Mouse (Mus musculus): ENCODE data around the gene Grhl1. TPM values are rescaled to one million over a fixed set of nuclear protein-coding genes. Genes with fewer than 3 reads are reported as not detected.
"Not testable (repeated sequence)": the region's sequence is repeated elsewhere in the genome, so short reads cannot be mapped to it uniquely, and the experiment has no call there.

Grhl1 gene
- polyA plus RNA-seq (2012; fragmentation: generic; extraction: Trizol) = 0.41 TPM

GRCm38 (mm10) chr12:24571523-24572392, at the start of gene Grhl1:
TSS of gene Grhl1 (plus strand) at chr12:24572283.
- Histone ChIP-seq H3K27me3 (ENCODE audit: control insufficient read depth, insufficient read depth, insufficient read length) (no peaks in the 10 kb centered on the region), H3K4me2 (ENCODE audit: low read depth) (peak within 1 kb of the TSS; percentile 88), H3K4me3 (peak within 1 kb of the TSS; percentile 23), H3K79me2 (ENCODE audit: control insufficient read depth, insufficient read depth) (no peaks in the 10 kb centered on the region), H3ac (ENCODE audit: control insufficient read depth, insufficient read length) (peak within 1 kb of the TSS; percentile 7), H3K36me3 (ENCODE audit: control insufficient read depth, insufficient read depth) (no peaks in the 10 kb centered on the region)
- TF ChIP-seq USF1 (IDR thresholded peaks at IDR 0.05; ENCODE audit: low read depth) (no peak), POLR2A (IDR thresholded peaks at IDR 0.05; ENCODE audit: insufficient read length, low read depth) (no peak), POLR2AphosphoS2 (IDR thresholded peaks at IDR 0.05; ENCODE audit: insufficient read length, low read depth) (no peak), TCF3 (IDR thresholded peaks at IDR 0.05; ENCODE audit: insufficient read length, low read depth) (no peak), MAX (IDR thresholded peaks at IDR 0.05; ENCODE audit: low read depth) (no peak)

- TF ChIP-seq MYOD1 (IDR thresholded peaks at IDR 0.05; ENCODE audit: control insufficient read depth in 1 of 3, insufficient read length in 2 of 3, low read depth in 2 of 3) = peak in 1 of 3 experiments; percentile 13
- TF ChIP-seq USF1 (IDR thresholded peaks at IDR 0.05; ENCODE audit: low read depth) = peak; percentile 42
- H3K4me3 ChIP-seq; H3ac ChIP-seq (ENCODE audit: control insufficient read depth, insufficient read length); H3K79me2 ChIP-seq (ENCODE audit: control insufficient read depth, insufficient read depth); H3K27me3 ChIP-seq (ENCODE audit: control insufficient read depth, insufficient read depth, insufficient read length); H3K4me2 ChIP-seq (ENCODE audit: low read depth); H3K36me3 ChIP-seq (ENCODE audit: control insufficient read depth, insufficient read depth): not testable (repeated sequence)
Measured at GRCm38 (mm10) chr12:24525065-24525464, 47.0 kb upstream of the Grhl1 start.

DNA sequence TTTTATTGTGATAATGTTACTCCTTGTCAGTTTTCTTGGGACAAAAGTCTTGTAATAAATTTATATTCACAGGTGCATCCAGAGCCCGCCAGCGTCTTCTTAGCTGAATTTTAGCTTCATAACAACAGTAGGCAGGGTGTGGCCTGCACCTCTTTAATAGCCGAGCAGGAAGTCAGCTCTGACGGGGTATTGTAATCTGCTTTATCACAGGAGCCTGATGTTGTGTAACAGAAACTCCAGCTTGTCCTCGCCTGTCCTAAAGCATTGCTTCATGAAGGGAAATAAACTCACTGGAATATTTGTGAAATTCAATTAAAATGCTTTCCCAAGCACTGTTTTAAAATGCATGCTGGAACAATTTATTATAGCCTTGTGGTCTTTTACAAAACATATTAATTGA, 35.7 kb upstream of the Grhl1 start:
- no peaks in the 10 kb centered on the region for H3K79me2 ChIP-seq (ENCODE audit: control insufficient read depth, insufficient read depth)
- H3K4me2 ChIP-seq (ENCODE audit: low read depth) = no peak overlapping the region
- TF ChIP-seq MYOD1 (IDR thresholded peaks at IDR 0.05; ENCODE audit: control insufficient read depth in 1 of 3, insufficient read length in 2 of 3, low read depth in 2 of 3) (no peak), MAX (IDR thresholded peaks at IDR 0.05; ENCODE audit: low read depth) (no peak), SRF (IDR thresholded peaks at IDR 0.05; ENCODE audit: control insufficient read depth, insufficient read length, low read depth) (no peak), CEBPB (IDR thresholded peaks at IDR 0.05; ENCODE audit: insufficient read depth, poor library complexity, severe bottlenecking) (no peak), POLR2AphosphoS2 (IDR thresholded peaks at IDR 0.05; ENCODE audit: insufficient read length, low read depth) (no peak), REST (IDR thresholded peaks at IDR 0.05; ENCODE audit: insufficient read depth, insufficient read length) (no peak), TCF12 (IDR thresholded peaks at IDR 0.05; ENCODE audit: insufficient read depth, poor library complexity, severe bottlenecking) (no peak), TCF3 (IDR thresholded peaks at IDR 0.05; ENCODE audit: insufficient read length, low read depth) (no peak), POLR2A (IDR thresholded peaks at IDR 0.05; ENCODE audit: insufficient read length, low read depth) (no peak), E2F4 (IDR thresholded peaks at IDR 0.05; ENCODE audit: insufficient read depth) (no peak), MYOG (IDR thresholded peaks at IDR 0.05; ENCODE audit: control insufficient read depth in 1 of 3, insufficient read depth in 1 of 3, insufficient read length in 2 of 3, low read depth in 2 of 3) (no peak), USF1 (IDR thresholded peaks at IDR 0.05; ENCODE audit: low read depth) (no peak)
- no peak overlapping the region for H3K4me3 ChIP-seq
- no peaks in the 10 kb centered on the region for H3K36me3 ChIP-seq (ENCODE audit: control insufficient read depth, insufficient read depth)
- H3K27me3 ChIP-seq (ENCODE audit: control insufficient read depth, insufficient read depth, insufficient read length) = no peaks in the 10 kb centered on the region
- no peak overlapping the region for H3ac ChIP-seq (ENCODE audit: control insufficient read depth, insufficient read length)

- Histone ChIP-seq H3K36me3 (ENCODE audit: control insufficient read depth, insufficient read depth) (no peaks in the 10 kb centered on the region), H3K4me2 (ENCODE audit: low read depth) (no peak overlapping the region), H3K79me2 (ENCODE audit: control insufficient read depth, insufficient read depth) (no peaks in the 10 kb centered on the region), H3ac (ENCODE audit: control insufficient read depth, insufficient read length) (no peak overlapping the region), H3K27me3 (ENCODE audit: control insufficient read depth, insufficient read depth, insufficient read length) (no peaks in the 10 kb centered on the region), H3K4me3 (no peak overlapping the region)
- TF ChIP-seq MYOD1 (IDR thresholded peaks at IDR 0.05; ENCODE audit: control insufficient read depth in 1 of 3, insufficient read length in 2 of 3, low read depth in 2 of 3) = no peak
- no peak for TF ChIP-seq SRF (IDR thresholded peaks at IDR 0.05; ENCODE audit: control insufficient read depth, insufficient read length, low read depth)
- no peak for TF ChIP-seq REST (IDR thresholded peaks at IDR 0.05; ENCODE audit: insufficient read depth, insufficient read length)
- TF ChIP-seq POLR2AphosphoS2 (IDR thresholded peaks at IDR 0.05; ENCODE audit: insufficient read length, low read depth) = no peak
- no peak for TF ChIP-seq TCF12 (IDR thresholded peaks at IDR 0.05; ENCODE audit: insufficient read depth, poor library complexity, severe bottlenecking)
- TF ChIP-seq POLR2A (IDR thresholded peaks at IDR 0.05; ENCODE audit: insufficient read length, low read depth) = no peak
- no peak for TF ChIP-seq E2F4 (IDR thresholded peaks at IDR 0.05; ENCODE audit: insufficient read depth)
- TF ChIP-seq MYOG (IDR thresholded peaks at IDR 0.05; ENCODE audit: control insufficient read depth in 1 of 3, insufficient read depth in 1 of 3, insufficient read length in 2 of 3, low read depth in 2 of 3) = no peak
- no peak for TF ChIP-seq TCF3 (IDR thresholded peaks at IDR 0.05; ENCODE audit: insufficient read length, low read depth)
- TF ChIP-seq MAX (IDR thresholded peaks at IDR 0.05; ENCODE audit: low read depth) = no peak
- no peak for TF ChIP-seq CEBPB (IDR thresholded peaks at IDR 0.05; ENCODE audit: insufficient read depth, poor library complexity, severe bottlenecking)
- no peak for TF ChIP-seq USF1 (IDR thresholded peaks at IDR 0.05; ENCODE audit: low read depth)
Measured at GRCm38 (mm10) chr12:24537201-24537600, 34.9 kb upstream of the Grhl1 start.

DNA sequence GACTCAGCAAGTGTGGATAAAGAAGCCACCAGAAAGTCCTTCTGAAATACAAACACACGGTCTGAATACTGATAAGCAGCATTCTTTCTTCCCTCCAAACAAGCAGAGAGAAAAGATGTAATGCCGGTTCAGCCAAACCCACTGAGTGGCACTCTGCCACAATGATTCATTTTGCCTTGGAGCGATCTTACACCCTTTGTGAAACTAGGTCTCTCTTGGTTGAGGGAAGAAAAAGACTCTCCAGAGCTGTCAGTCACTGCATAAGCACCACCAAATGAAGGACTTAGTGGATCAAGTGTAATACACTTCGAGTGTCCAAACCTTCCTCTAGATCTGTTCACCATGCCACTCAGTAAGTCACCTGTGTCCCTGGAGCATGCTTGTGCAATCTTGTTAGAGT, 34.1 kb upstream of the Grhl1 start:
- Histone ChIP-seq H3K79me2 (ENCODE audit: control insufficient read depth, insufficient read depth) (no peaks in the 10 kb centered on the region), H3ac (ENCODE audit: control insufficient read depth, insufficient read length) (no peak overlapping the region), H3K27me3 (ENCODE audit: control insufficient read depth, insufficient read depth, insufficient read length) (no peaks in the 10 kb centered on the region), H3K4me2 (ENCODE audit: low read depth) (no peak overlapping the region), H3K36me3 (ENCODE audit: control insufficient read depth, insufficient read depth) (no peaks in the 10 kb centered on the region), H3K4me3 (no peak overlapping the region)
- TF ChIP-seq POLR2AphosphoS2 (IDR thresholded peaks at IDR 0.05; ENCODE audit: insufficient read length, low read depth) = no peak
